Mouse (Mus musculus) liver, embryonic 14.5 days (tissue): Measurements from ENCODE around the gene Gm10271.

Source experiments
- CTCF ChIP-seq: IDR thresholded peaks from 2 replicates; pipeline ENCODE4 v1.5.1; 2016; ENCODE audit warnings: antibody characterized with exemption, low read depth, control low read depth
- EP300 ChIP-seq: IDR thresholded peaks from 2 replicates; pipeline ENCODE4 v1.6.1; 2016; ENCODE audit warnings: antibody characterized with exemption, low read depth

DNA sequence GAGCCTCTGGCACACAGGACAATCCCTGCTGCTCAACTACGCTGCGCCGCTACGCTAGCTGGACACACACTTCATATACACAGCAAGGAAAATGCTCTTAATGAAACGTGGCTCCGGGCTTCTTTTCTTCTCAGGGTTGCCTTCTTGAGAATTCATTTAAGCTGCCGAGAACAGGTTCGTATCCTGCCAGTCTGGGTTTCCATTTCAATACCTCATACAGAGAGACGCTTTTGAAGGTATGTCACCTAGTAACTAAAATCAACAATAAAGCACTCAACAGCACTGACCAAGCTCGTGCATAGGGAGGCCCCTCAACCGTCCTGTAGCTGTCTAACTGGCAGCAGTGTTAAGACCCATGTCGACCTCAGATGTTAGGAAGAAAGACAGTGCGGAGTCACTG, 40.0 kb downstream of the Gm10271 start:
- TF ChIP-seq CTCF: no peak
- no peak for TF ChIP-seq EP300
